Mouse (Mus musculus): ENCODE measurements around the gene Mum1.

DNA sequence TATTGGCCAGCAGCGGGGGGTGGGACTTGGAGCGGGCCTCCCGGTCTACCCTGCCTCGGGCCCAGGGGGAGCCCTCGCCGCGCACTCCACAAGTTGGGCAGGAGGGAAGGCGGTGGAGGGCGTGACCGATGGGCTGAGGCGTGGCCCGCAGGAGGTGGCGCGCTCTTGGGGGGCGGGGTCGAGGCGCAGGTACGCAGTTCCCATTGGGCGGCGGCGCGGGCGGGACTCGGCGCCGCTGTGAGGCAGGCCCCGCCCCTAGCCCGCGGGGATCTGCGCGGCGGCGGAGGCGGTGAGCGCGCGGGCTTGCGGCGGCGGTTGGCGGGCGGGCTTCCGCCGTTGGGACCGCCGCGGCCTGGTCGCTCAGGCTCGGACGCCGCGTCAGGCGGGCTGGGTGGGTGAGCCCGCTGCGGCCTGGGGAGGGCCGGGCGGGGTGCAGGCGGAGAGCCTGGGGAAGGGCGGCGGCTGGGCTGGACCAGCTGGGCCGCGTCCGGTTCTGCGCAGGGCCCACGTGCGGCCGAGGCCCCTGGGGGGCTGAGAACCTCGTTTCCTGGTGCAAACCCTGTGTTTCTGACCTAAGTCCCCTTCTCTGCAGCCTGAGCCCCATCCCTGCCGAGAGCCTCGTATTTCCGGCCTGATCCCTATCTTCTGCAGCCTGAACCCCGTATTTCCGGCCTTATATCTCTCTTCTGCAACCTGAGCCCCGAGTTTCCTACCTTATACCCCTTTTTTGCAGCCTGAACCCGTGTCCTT, at the start of gene Mum1:
- TF ChIP-seq POLR2A (IDR thresholded peaks at IDR 0.05; ENCODE audit: low read depth, low read length) (no peak; the same call in 1 of the 2 replicates), CTCF (IDR thresholded peaks at IDR 0.05; ENCODE audit: extremely low read depth, insufficient read depth, insufficient read length, insufficient replicate concordance) (peak; percentile 45; the same call in 1 of the 2 replicates)
